Mouse (Mus musculus): ENCODE measurements at regions not wholly inside any gene's neighbourhood (a gene's known extent, or its start where the extent isn't known, plus 50 kb on each side); places are given as distances from the start of the nearest gene placed in this dataset.
A peak's percentile ranks its signal among the peaks of the same experiment; 100 is the strongest.

GRCm38 (mm10) chr13:112188741-112189476 is 99.3 kb upstream of the Ankrd55 start:
- peak; percentile 53 for DNase-seq

DNA sequence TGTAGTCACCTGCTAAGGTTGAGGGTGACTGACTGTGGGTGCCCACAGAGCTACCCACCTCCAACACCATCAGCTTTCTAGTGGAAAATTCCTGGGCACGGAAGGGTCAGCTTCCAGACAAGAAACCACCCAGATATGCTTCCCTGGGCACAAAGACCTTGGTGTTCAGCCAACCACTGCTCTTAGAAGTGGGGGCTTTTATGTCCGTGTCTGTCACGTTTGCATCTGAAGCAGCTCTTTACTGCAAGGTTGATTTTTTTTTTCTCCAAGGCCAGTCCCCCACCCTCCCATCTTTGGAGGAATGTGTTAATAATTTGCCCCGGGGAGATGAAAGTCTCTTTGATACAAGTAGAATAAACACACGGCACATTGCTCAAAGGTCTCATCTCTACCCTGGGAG is 98.6 kb upstream of the Ankrd55 start:
- peak in 1 of 2 experiments; percentile 30 for DNase-seq

GRCm38 (mm10) chr13:112192192-112192905 is 95.9 kb upstream of the Ankrd55 start:
- DNase-seq, result no peak

GRCm38 (mm10) chr13:112193676-112194075 is 94.6 kb upstream of the Ankrd55 start:
- DNase-seq, result no peak

GRCm38 (mm10) chr13:112194991-112195390 is 93.3 kb upstream of the Ankrd55 start:
- no peak for DNase-seq

GRCm38 (mm10) chr13:112196789-112197188 is 91.5 kb upstream of the Ankrd55 start:
- peak; percentile 52 to 59 for DNase-seq

DNA sequence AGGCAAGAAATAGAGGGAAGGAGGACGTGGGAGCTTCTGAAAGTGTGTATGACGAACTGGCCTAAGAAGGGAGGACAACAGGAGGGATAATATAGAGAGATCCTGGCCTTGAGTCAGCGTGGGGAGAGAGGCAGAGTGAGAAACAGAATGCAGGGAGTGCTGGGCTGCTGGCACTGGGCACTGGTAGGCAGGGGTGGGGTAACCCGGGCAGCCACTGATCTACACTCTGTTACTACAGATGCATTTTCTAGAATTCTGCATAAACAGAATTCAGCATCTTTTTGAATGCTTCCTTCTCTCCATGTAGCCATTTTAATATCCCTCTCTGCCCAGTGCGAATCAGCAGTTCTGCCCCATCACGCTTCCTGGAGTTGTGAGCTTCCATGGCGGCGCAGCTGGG is 84.5 kb upstream of the Ankrd55 start:
- DNase-seq, result peak; percentile 55 to 68

DNA sequence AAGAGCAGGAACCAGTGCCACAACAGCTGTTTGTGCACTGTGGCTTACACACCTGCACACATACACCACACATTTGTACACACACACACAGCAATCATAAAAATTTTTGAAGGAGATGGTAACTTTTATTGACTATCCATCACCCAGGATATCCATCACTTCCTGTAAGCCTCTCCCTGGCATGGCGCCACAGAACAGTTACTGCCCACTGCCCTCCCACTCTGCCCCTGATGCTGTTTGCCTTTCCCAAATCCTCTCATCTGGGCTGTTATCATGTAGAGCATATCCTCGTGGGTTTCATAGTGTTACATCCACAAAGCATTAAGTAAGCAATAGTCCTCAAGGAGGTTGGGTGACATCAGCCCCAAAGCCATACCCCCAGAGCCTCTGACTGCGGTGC is 84.0 kb upstream of the Ankrd55 start:
- DNase-seq, result peak; percentile 67 to 69

DNA sequence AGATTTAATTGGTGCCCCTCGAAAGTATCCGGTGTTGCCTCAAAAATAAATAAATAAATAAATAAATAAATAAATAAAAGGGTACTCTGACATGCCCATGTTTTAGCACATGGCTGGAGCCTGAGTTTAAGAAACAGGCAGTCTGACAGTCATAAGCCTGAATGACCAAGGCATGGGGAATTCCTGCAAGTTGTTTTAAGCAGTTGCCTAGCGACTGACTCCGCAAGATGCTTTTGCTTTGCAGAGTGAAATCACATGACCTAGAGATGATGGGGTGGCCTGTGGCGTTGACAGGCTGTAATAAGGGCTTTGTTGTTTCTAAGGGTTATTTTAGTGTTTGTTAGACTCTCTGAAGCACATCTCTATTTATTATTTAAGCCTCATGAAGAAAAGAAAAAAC is 83.4 kb upstream of the Ankrd55 start:
- DNase-seq, result no peak

GRCm38 (mm10) chr13:112207617-112208235 is 80.5 kb upstream of the Ankrd55 start:
- peak; percentile 49 to 60 for DNase-seq

GRCm38 (mm10) chr13:112211841-112212240 is 76.4 kb upstream of the Ankrd55 start:
- peak; percentile 53 to 66 for DNase-seq

DNA sequence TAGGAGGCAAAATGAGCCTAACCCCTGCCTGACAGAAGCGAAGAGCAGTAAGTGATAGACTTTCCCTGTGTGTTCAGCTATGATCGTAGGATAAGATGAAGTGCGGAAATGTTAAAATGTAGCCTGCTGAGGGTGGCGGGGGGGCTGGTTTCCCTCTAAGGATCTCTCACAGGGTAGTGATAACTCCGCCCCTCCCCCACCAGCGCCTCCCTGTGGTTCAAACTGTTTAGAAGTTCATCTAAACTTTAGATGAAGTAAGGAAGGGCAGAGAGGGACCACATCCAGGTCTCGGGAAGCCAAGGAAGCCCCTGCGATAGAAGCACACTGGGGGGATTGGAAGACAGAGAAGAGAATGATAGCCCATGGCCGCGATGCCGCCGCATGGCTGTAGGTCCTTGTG is 75.9 kb upstream of the Ankrd55 start:
- peak; percentile 48 for DNase-seq

- DNase-seq, result peak; percentile 89 to 94
These were observed 74.6 kb upstream of the Ankrd55 start for GRCm38 (mm10) chr13:112213652-112214081.

DNA sequence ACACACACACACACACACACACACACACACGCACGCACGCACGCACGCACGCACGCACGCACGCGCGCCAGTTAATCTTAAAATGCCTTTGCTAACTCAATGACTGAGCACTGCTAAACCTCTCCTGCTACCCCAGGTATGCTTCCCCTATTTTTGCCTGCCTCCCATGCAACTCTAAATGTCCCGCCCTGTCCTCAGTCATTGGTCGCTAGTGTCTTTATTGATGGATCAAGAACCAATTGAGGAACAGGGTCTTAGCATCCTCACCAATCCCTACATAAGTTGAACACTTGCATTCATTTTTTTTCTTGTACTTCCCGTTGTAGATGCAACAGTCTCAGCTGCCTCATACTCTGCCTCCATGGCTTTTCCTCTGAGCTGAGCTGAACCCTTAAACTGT is 72.2 kb upstream of the Ankrd55 start:
- no peak for DNase-seq

GRCm38 (mm10) chr13:112218389-112218788 is 69.9 kb upstream of the Ankrd55 start:
- no peak for DNase-seq

GRCm38 (mm10) chr13:112220184-112220583 is 68.1 kb upstream of the Ankrd55 start:
- no peak for DNase-seq

- DNase-seq, result peak; percentile 58 to 66
These were observed 64.6 kb upstream of the Ankrd55 start for GRCm38 (mm10) chr13:112223616-112224015.

DNA sequence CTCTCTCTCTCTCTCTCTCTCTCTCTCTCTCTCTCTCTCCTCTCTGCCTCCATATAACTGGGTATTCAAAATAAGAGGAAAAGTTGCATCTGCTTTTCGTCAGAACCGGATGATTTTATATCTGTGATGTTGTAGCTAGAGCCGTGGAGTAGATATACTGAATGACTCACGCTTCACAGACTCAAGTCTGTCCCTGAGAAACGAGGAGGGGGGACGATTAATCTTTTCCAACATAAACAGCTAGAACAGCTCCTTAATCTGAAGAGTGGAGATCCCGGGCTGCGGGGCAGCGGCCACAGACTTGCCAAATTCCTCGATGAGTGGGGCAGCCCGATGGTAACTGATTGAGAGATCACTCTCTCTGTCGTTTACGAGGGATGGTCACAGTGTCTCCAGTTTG is 60.5 kb upstream of the Ankrd55 start:
- DNase-seq, result no peak

- DNase-seq, result peak; percentile 60 to 64
These were observed 59.4 kb upstream of the Ankrd55 start for GRCm38 (mm10) chr13:112228846-112229245.

DNA sequence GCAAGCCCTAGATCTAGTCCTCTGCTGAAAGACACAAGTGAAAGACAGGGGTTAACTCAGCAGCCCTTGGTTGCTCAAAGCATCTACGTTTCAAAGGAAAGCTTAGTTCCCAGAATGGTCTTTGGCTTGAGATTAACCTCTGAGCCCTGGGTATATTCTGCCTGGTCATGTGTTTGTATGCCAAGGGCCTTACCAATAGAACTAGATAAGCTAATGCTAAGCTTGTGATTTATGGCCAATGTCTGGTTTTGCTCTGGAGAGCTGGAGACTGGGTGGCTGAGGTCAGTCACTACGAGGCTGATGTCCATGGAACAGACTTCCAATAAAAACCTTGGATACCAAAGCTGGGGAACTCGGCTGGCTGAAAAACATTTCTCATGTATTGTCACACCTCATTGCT is 58.1 kb upstream of the Ankrd55 start:
- no peak for DNase-seq

GRCm38 (mm10) chr13:112234695-112235094 is 53.6 kb upstream of the Ankrd55 start:
- DNase-seq, result no peak

DNA sequence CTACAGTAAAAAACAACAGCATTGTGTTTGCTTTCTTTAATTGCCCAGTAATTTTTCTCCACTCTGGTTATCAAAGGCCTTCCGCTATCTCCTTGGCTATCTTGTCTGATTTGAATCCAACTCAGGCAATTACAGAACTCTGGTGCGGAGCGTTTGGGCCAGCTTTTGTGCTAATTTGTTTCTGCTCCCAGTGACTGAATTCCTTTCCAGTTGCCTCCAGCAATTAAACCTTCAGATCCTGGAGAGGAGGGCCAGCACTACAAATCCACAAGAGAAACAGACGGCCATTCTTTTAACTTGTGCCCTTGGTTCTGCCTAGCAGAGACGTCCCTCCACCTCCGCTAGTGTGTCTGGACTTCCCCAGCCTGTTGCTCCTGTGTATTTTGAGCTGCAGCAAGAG is 51.3 kb upstream of the Ankrd55 start:
- DNase-seq, result peak in 1 of 2 experiments; percentile 39

GRCm38 (mm10) chr13:112237377-112237776 is 50.9 kb upstream of the Ankrd55 start:
- peak; percentile 58 to 61 for DNase-seq

GRCm38 (mm10) chr13:112237917-112238316 is 50.3 kb upstream of the Ankrd55 start:
- no peak for DNase-seq

Measured in cerebellum, postnatal 10 days (tissue).